Mouse (Mus musculus) kidney, adult 8-10 months (tissue): ENCODE results near the gene Galnt12.
"Not testable (repeated sequence)": the region's sequence is repeated elsewhere in the genome, so short reads cannot be mapped to it uniquely, and the experiment has no call there.

Experiments
- DNase-seq, 2 experiments: peaks; one replicate each; pipeline ENCODE4 v3.0.0; 2022

Galnt12 gene

DNA sequence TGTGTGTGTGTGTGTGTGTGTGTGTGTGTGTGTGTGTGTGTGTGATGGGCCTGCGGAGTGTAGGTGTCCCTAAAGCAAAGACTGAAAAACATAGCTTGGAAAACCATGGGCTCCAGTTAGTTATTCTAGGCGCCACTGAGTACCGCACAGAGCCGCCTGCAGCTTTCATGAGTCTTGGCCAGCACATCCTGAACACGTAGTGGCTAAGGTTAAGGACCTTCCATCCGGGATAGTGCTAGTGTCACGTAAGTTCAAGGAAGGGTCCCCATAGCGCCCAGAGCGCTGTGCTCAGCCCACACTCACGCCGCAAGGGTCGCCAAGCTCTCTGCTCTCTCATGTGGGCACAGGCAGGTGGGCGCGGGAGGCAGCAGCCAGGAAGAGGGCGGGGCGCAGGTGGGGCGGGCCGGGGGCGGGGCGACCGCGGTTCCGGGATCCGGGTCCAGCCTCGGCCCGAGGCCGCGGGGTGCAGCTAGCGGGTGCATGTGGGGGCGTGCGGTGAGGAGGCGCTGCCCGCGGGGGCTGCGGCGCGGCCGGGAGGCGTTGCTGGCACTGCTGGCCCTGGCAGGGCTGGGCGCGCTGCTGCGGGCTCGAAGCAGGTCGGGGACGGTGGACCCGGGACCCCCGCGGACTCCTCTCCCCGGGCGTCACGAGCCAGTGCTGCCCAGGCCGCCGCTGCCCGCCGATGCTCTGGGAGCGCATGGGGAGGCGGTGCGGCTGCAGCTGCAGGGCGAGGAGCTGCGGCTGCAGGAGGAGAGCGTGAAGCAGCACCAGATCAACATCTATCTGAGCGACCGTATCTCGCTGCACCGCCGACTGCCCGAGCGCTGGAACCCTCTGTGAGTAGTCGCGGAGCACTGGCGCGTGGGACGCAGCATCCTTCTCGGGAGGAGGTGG, at the start of gene Galnt12:
TSS of gene Galnt12 (plus strand) at position 417 of the 894 bp plus-strand sequence.
- DNase-seq, result no peak

DNA sequence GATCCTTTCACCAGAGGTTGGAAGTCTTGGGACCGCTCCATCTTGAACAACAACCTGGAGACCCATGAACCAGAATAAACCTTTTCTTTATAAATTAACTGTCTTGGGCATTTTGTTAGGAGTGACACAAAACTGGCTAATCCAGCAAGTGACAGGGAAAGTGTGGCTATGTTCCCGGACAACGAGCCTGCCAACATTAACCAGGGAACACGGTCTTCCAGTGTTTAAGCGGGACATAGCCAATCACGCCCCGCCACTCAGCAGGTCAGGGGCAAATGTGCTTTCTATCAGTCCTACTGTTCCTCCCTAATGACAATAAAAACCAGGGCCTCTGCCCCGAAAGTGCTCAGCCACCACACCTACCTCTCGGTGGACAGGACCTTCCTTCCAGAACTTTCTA, 47.8 kb upstream of the Galnt12 start:
- peak in 1 of 2 experiments; percentile 44 for DNase-seq

DNA sequence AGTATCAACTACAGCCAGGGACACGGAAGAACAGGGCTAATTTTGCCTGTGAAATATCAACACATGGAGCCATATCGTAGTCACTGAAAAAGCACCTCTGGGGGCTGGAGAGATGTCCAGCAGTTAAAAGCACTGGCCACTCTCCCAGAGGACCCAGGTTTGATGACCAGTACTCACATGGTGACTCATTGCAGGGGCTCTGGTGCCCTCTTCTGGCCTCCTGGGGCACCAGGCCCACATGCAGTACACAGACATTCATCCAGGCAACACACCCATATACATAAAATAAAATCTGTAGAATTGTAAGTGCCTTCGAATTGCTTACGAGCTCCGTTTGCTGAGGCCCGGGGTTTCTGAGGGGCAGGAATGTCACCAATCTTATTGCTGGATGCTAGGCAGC, 44.7 kb upstream of the Galnt12 start:
- DNase-seq, result no peak

GRCm38 (mm10) chr4:47047765-47048164, 43.9 kb upstream of the Galnt12 start:
- peak in 1 of 2 experiments; percentile 34 for DNase-seq

DNA sequence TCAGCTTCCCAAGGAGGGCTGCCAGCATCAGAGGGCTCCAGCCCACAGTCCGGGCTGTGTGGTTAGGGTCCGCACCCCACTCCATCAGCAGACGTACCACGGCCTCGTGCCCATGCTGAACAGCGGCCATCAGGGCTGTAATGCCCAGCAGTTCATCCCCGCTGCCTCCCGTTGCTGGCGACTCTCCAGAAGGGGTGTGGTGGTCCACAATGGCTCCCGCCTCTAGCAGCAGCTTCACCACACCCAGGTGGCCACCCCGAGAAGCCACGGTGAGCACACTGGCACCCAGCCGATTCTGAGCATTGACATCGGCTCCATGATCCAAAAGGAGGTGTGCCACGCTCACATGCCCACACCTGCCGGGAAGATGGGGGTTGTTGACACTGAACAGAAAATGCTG, 42.5 kb upstream of the Galnt12 start:
- peak in 1 of 2 experiments; percentile 37 for DNase-seq

GRCm38 (mm10) chr4:47050167-47050566, 41.5 kb upstream of the Galnt12 start:
- DNase-seq, result peak; percentile 89 to 94

DNA sequence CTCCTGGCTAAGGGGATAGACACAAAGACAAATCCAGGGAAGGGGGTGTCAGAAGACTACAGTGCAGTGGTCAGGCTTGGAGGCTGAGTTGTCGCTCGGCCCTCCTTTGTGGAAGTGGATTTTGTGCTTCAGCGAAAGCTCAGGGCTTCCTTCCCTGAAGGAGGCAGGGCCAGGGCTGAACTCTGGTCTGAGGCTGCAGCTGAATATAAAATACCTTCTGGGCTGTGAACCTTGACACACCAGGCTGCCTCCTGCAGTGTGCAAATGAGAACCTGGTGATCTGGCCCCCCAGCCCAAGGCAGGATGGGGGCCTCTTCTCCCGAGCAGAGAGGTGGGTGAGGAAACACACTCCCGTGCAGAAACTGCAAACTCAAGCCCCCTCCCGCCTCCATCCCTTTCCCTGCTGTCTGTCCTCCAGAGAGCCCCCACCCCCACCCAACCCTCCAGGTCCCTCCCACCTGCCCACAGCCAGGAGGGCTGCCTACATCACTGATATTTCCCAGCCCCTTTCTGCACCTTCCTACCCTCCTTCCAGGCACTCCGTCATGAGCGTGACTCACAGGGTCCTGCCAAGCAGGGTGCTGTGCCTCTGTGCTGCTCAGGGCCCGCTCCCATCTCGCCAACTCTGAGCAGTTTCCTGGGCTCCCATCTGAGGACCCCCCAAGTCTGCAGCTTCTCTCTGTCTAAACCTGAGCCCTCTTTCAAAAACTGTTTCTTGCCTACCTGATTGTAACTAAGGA, 40.9 kb upstream of the Galnt12 start:
- DNase-seq, result peak; percentile 84 to 90

- DNase-seq, result no peak
Observed at GRCm38 (mm10) chr4:47051905-47052304, 39.8 kb upstream of the Galnt12 start.

- DNase-seq, result not testable (repeated sequence)
Observed at GRCm38 (mm10) chr4:47055170-47055569, 36.5 kb upstream of the Galnt12 start.

DNA sequence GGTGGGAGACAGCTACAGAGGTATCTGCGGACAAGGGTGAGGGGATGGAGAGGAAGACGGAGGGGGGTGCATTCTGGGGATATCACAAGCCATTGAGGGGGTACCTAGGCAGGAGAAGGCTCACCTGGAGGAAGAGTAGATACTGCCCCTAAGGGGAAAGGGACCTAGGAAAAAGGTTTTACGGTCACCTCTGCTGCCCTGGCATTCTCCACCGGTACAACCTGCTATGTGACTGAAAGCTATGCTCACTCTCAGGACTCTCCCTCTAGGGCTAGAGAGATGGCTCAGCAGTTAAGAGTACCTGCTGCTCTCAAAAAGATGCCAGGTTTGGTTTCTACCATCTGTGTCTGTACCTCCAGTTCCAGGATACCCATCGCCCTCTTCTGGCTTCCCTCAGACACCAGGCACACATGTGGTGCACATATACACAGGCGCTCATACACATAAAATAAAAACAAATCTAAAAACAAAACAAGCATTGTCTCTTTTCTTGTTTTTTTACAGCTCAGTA, 36.1 kb upstream of the Galnt12 start:
- no peak for DNase-seq

DNA sequence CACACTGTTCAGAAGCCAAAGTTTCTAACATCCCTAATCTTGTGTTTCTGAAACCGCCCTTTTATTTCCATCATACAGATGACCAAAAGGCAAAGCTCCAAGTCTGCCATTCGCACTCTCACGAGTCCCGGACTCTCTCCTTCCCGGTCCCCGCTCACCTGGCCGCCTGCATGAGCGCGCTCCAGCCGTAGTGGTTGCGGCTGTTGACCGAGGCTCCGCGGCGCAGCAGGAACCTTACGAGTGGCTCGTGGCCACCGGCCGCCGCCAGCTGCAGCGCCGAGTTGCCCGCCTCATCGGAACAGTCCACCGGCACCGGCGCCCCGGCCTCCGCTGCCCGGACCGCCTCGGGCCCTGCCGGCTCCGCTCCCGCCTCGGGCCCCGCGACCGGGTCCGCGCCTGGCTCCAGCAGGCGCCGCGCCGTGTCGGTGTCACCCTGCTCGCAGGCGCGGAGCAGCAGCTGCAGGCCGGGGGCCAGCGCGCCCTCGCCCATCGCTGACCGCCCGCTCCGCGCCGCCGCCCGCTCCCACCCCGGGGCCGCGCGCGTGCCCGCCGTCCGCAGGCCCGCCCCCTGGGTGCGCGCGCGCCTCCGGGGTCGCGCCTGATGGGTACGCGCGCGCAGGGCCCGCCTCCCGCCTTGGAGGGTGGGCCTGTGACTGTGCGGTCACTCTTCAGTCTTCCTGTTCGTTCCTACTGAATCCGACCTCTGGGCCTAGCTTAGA, 34.8 kb upstream of the Galnt12 start, which contains the start of gene Anks6:
TSS of gene Anks6 (minus strand) at position 637 of the 719 bp plus-strand sequence.
- peak; percentile 69 to 76 for DNase-seq

DNA sequence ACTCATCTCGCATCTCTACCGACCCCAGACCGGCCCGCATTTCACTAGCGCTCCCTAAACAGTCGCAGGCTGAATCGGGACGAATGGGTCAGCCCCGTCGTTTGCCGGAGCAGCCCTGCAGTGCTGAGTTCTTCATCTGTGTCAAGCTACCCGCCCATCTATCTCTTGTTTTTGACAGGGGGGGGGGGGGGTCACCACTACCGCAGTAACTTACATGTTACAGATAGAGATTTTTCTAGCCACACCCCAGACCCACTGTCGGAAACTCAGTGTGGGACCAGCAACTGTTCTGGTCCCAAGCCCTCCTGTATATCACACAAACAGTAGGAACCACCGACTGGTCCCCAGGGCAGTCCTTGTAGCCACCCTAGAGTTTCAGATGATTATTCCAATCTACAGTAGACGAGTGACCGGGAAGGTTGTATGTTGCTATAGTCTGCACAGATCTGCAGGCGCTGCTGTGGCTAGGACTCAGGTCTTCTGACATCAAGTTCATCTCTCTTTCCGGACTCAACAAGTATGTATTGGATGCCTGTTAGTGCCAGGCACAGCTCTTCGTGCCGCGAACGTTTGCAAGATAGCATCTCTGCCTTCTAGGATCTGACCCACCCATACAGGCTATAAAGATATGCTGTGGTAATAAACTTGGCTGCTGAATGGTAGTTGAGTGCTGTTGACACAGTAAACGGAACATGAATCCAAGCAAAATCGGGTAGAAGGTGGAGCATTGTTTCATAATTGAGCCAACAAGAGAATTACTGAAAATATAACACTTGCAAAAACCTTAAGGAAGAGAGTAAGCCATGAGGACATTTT, 34.0 kb upstream of the Galnt12 start:
- DNase-seq, result no peak

DNA sequence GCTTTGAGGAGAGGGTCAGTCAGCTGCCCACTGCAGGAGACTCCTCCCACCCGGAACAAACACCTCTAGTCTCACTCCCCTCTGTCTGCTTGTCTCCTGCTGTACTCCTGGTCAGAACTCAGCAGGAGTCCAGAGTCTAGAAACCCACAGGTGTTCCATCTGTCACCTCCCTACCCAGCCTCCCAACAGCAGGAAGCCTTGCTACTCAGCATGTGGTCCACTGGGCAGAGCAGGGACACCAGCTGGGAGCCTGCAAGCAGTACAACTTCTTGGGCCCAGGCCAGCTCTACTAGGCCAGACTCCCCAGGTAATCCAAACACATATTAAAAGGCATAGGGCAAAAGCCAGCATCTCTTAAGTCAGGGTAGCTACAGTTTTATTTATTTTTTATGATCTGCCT, 30.8 kb upstream of the Galnt12 start:
- peak; percentile 52 to 63 for DNase-seq

DNA sequence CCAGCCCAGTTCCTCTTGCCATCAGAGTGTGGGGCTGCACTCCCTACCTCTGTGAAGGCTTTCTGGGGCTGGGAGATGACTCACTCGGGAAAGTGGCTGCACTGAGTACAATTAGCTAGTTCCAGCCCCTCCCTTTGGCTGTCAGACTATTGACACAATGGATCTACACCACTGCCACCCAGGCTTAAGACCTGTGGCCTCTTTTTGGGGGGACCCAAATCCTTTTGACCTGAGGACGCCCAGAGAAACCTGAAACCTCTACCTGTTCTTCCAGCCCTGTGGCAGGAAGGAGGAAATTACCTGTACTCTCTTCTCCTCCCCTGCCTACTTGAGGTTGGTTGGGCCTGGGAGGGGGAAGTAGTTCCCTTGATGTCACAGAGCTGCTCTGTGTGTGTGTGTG, 16.7 kb upstream of the Galnt12 start:
- DNase-seq, result no peak

GRCm38 (mm10) chr4:47079997-47080646, 11.6 kb upstream of the Galnt12 start:
- no peak for DNase-seq

- no peak for DNase-seq
Observed at GRCm38 (mm10) chr4:47080647-47081010, 11.1 kb upstream of the Galnt12 start.

DNA sequence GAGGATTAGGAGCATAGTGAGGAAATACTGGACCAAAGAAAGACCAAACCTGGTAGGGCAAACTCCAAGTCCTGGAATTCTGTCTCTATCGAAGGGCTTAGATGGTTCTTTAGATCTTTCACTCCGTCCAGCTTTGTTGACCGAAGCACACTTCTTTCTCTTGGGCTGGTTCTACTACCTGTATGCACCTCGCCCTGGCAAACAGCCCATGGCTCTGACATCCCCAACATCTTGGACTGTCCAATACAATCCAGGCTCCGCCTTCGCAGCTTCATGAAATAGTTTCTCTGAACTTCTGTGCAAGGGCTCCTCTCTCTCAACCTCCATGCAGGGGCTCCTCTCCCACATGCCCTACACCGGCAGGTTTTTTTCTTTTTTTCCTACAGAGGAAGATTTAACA, 7.9 kb upstream of the Galnt12 start:
- no peak for DNase-seq

- peak; percentile 37 to 51 for DNase-seq
Observed at GRCm38 (mm10) chr4:47088671-47089070, 3.0 kb upstream of the Galnt12 start.

DNA sequence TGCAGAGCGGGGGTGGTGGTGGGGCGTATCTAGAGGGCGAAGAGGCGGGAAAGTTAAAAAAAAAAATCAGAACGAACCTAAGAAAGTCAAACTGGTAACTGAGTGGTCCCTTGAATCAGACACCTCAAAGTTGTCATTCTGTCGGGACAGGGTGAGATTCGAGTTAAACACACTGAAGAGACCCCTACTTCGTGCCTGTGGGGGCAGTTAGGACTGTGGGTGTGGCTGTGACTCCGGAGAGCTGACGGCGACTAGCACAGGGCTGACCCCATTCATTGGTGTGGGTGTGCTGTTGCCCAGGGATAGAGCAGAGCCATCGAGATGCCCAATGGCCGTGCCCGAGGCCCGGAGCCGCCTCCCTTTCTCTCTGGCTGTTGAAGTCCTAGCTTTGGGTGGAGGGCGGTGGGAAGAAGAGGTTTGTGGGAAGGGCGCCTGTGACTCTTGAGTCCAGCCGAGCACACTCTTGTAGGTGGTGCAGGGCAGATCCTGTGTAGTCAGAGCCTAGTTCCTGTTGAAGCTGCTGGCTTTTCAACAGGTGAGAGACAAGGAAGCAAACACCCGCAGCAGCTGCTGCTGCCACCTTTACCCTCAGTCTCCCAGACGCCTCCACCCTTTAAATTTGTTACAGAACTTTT, 795 bp downstream of the Galnt12 start:
- no peak for DNase-seq

- no peak for DNase-seq
Observed at GRCm38 (mm10) chr4:47093161-47093560, 1.5 kb downstream of the Galnt12 start.

DNA sequence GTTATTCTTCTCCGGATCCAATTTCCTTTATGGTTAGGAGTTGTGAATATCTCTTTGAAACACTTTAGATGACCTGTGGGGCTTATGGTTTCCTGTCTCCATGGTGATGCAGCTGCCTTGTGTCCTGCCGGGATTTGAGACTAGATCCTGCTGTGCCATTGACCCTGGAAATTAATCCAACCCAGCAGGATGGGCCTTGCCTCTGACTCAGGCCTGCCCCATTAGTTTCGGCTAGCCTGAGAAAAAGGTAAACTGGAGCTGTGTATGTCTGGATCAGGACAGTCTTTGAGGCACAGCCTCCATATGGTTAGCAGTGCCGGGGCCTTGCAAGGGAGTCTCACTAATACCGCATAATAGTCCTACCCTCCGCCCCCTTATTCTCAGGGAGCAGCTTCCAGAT, 1.9 kb downstream of the Galnt12 start:
- DNase-seq, result no peak
